Mouse (Mus musculus) layer of hippocampus, postnatal 14 days (tissue): ENCODE data around the gene Fam114a1. TPM values are rescaled to one million over a fixed set of nuclear protein-coding genes. Genes with fewer than 3 reads are reported as not detected.

Source experiments
- DNase-seq, 2 experiments: peaks; one replicate each; pipeline ENCODE4 v3.0.0; 2021 to 2022; ENCODE audit warnings: low spot score in 2 of 2, mixed read lengths in 1 of 2
- total RNA-seq, 2 experiments: library from RNA; stranded (reverse); gene quantifications; 2 replicates each; pipeline ENCODE4 v1.2.3; 2021

Gene Fam114a1
- total RNA-seq, 2 experiments from 2014 or later: 4.6 to 6.0 TPM

GRCm38 (mm10) chr5:65003946-65004535, 34.2 kb downstream of the Fam114a1 start:
- no peak for DNase-seq

- no peak for DNase-seq
These were observed 35.4 kb downstream of the Fam114a1 start for GRCm38 (mm10) chr5:65005251-65005650.

GRCm38 (mm10) chr5:65006011-65006491, 36.2 kb downstream of the Fam114a1 start:
- no peak for DNase-seq

GRCm38 (mm10) chr5:65011901-65012573, 42.2 kb downstream of the Fam114a1 start:
- DNase-seq: no peak

GRCm38 (mm10) chr5:65015508-65015907, 45.6 kb downstream of the Fam114a1 start:
- no peak for DNase-seq

- no peak for DNase-seq
These were observed 49.2 kb downstream of the Fam114a1 start for GRCm38 (mm10) chr5:65019109-65019508.

- DNase-seq: peak; percentile 52 to 63
These were observed 50.0 kb downstream of the Fam114a1 start for GRCm38 (mm10) chr5:65019823-65020222.

- peak in 1 of 2 experiments; percentile 37 for DNase-seq
These were observed 52.1 kb downstream of the Fam114a1 start for GRCm38 (mm10) chr5:65022006-65022405.

GRCm38 (mm10) chr5:65024641-65025040, 54.8 kb downstream of the Fam114a1 start:
- peak in 1 of 2 experiments; percentile 37 for DNase-seq

- no peak for DNase-seq
These were observed 56.0 kb downstream of the Fam114a1 start for GRCm38 (mm10) chr5:65025916-65026315.

- no peak for DNase-seq
These were observed 56.9 kb downstream of the Fam114a1 start for GRCm38 (mm10) chr5:65026776-65027175.

GRCm38 (mm10) chr5:65028019-65028418, 58.1 kb downstream of the Fam114a1 start:
- no peak for DNase-seq

GRCm38 (mm10) chr5:65036597-65036996, 66.7 kb downstream of the Fam114a1 start:
- DNase-seq: peak; percentile 53 to 74

- no peak for DNase-seq
These were observed 68.4 kb downstream of the Fam114a1 start for GRCm38 (mm10) chr5:65038305-65038704.

- no peak for DNase-seq
These were observed 69.1 kb downstream of the Fam114a1 start for GRCm38 (mm10) chr5:65038811-65039571.

- no peak for DNase-seq
These were observed 70.6 kb downstream of the Fam114a1 start for GRCm38 (mm10) chr5:65040463-65040862.

- no peak for DNase-seq
These were observed 73.6 kb downstream of the Fam114a1 start for GRCm38 (mm10) chr5:65043407-65043895.

- peak; percentile 72 to 88 for DNase-seq
These were observed 75.9 kb downstream of the Fam114a1 start for GRCm38 (mm10) chr5:65045642-65046370.

- no peak for DNase-seq
These were observed 76.8 kb downstream of the Fam114a1 start for GRCm38 (mm10) chr5:65046442-65047284.

- no peak for DNase-seq
These were observed 77.5 kb downstream of the Fam114a1 start for GRCm38 (mm10) chr5:65047285-65047855.
